ENCODE assay signal across 7 mouse cellular contexts in the genomic region with DNA sequence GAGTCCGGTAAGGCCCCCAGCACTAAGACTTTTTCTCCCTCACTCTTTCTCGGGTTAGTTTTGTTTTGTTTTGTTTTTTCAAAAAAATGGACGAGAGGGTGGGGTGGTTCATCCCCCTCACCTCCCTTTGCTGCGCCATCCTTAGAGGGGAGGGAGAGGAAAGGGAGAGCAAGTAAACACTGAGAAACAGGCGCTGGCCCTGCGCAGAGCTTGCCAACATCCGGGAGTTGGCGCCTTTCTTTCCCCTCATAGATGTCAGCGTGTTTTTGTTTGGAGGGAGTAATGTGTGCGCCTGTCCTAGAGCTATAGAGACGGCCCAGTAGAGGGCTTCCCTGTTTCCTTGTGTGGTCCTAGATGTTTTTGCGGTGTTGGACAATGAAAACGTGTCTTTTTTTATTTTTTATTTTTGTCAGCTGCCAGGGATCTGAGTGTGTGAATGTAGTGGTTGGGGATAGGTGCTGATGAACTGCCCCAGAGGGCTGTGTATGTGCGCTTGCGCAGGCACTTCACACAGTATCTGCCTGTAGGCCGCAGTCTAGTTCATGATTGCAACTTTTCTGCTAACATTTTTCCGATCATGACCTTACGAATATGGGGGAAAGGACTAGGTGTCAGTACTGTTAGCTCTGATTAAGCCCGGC. TPM values are rescaled to one million over a fixed set of nuclear protein-coding genes. Genes with fewer than 3 reads are reported as not detected.
A peak's percentile ranks its signal among the peaks of the same experiment; 100 is the strongest.
DNase-seq lines count a peak whose midpoint lies in the region; ATAC-seq and TF ChIP-seq lines count a peak whose summit lies in the region.

No protein-coding gene starts in this region.

- intact Hi-C loops in left cerebral cortex, postnatal 4 days (cut with DNase I) = no loop called here

- peaks cover 26% of the 10 kb centered on the region for H3K36me3 ChIP-seq in embryonic facial prominence, embryonic 10.5 days (replicated peaks)
- H3K36me3 ChIP-seq in intestine, postnatal 0 days (ENCODE audit: control insufficient read depth, insufficient read depth) = no peaks in the 10 kb centered on the region
- H3K36me3 ChIP-seq in midbrain, embryonic 11.5 days (ENCODE audit: control insufficient read depth, insufficient read depth, low read length) = no peaks in the 10 kb centered on the region

- ATAC-seq in intestine, postnatal 0 days = peak; percentile 52
- ATAC-seq in midbrain, embryonic 11.5 days (ENCODE audit: low FRiP score) = peak; percentile 67

- no peaks in the 10 kb centered on the region for H3K9me3 ChIP-seq in embryonic facial prominence, embryonic 10.5 days
- no peaks in the 10 kb centered on the region for H3K9me3 ChIP-seq in intestine, postnatal 0 days (ENCODE audit: control insufficient read depth)
- H3K9me3 ChIP-seq in midbrain, embryonic 11.5 days (ENCODE audit: control insufficient read depth, low read length) = no peaks in the 10 kb centered on the region

- H3K4me3 ChIP-seq in embryonic facial prominence, embryonic 10.5 days = peak overlapping the region; percentile 70
- H3K4me3 ChIP-seq in intestine, postnatal 0 days (ENCODE audit: low read depth, low read length) = peak overlapping the region; percentile 71
- H3K4me3 ChIP-seq in midbrain, embryonic 11.5 days (ENCODE audit: low read depth, low read length) = peak overlapping the region; percentile 77

- peaks cover 65% of the 10 kb centered on the region for H3K4me1 ChIP-seq in embryonic facial prominence, embryonic 10.5 days
- H3K4me1 ChIP-seq in intestine, postnatal 0 days (replicated peaks; ENCODE audit: control insufficient read depth, insufficient read depth, low read length) = peaks cover 14% of the 10 kb centered on the region; the same call in 1 of the 2 replicates
- peaks cover 17% of the 10 kb centered on the region for H3K4me1 ChIP-seq in midbrain, embryonic 11.5 days (ENCODE audit: control insufficient read depth, insufficient read depth, low read length)

- H3K27me3 ChIP-seq in embryonic facial prominence, embryonic 10.5 days (replicated peaks; ENCODE audit: low read depth, poor library complexity, severe bottlenecking) = no peaks in the 10 kb centered on the region
- H3K27me3 ChIP-seq in intestine, postnatal 0 days (replicated peaks; ENCODE audit: control insufficient read depth, insufficient read depth, low read length) = no peaks in the 10 kb centered on the region
- no peaks in the 10 kb centered on the region for H3K27me3 ChIP-seq in midbrain, embryonic 11.5 days (ENCODE audit: control insufficient read depth, insufficient read depth, low read length)

- H3K9ac ChIP-seq in intestine, postnatal 0 days (ENCODE audit: low read depth, low read length) = peak overlapping the region; percentile 74
- H3K9ac ChIP-seq in midbrain, embryonic 11.5 days (ENCODE audit: low read length) = peak overlapping the region; percentile 94

- 8% methylated on average over 19 of the region's 19 CpGs for WGBS in embryonic facial prominence, embryonic 10.5 days
- 1% methylated on average over 19 of the region's 19 CpGs for WGBS in intestine, postnatal 0 days
- WGBS in midbrain, embryonic 11.5 days = 7% methylated on average over 19 of the region's 19 CpGs

- DNase-seq in adrenal gland, postnatal 10 days = peak; percentile 81
- DNase-seq in embryonic facial prominence, embryonic 10.5 days (ENCODE audit: low spot score) = peak; percentile 70
- DNase-seq in gonadal fat pad, adult 2 months (ENCODE audit: low read depth) = peak; percentile 37
- peak; percentile 88 for DNase-seq in left cerebral cortex, postnatal 4 days
- peak; percentile 98 for DNase-seq in midbrain, embryonic 11.5 days (ENCODE audit: low spot score, missing footprints)
- peak; percentile 69 for DNase-seq in skeletal muscle tissue, adult 2 months (ENCODE audit: low read depth, low spot score)

- H3K27ac ChIP-seq in embryonic facial prominence, embryonic 10.5 days (replicated peaks) = peak overlapping the region; percentile 99
- H3K27ac ChIP-seq in intestine, postnatal 0 days (ENCODE audit: low read depth, low read length) = peak overlapping the region; percentile 99
- peak overlapping the region; percentile 100 for H3K27ac ChIP-seq in midbrain, embryonic 11.5 days (ENCODE audit: low read depth, low read length)

- peak overlapping the region; percentile 88 for H3K4me2 ChIP-seq in intestine, postnatal 0 days (replicated peaks; ENCODE audit: low read depth)
- peak overlapping the region; percentile 70 for H3K4me2 ChIP-seq in midbrain, embryonic 11.5 days

- TF ChIP-seq CTCF in intestine, postnatal 0 days (IDR thresholded peaks at IDR 0.05; ENCODE audit: low read depth) = peak; percentile 18; the same call in 1 of the 2 replicates

RNA-seq across cellular contexts. Expression of gene Numa1, which starts 37.0 kb away (rescaled TPM):
- total RNA-seq in adrenal gland, postnatal 10 days (2021) = 100 to 1,000 TPM; 117 to 151 TPM
- polyA plus RNA-seq in embryonic facial prominence, embryonic 10.5 days (2016; fragmentation: Nextera tagmentation; extraction: Ambion mirVana) = 110 and 113 TPM in 2 replicates
- polyA plus RNA-seq in gonadal fat pad, adult 2 months (2012; rRNA removed) = 71.4 and 81.8 TPM in 2 replicates
- 17.0 and 19.2 TPM in 2 replicates for polyA plus RNA-seq in intestine, postnatal 0 days (2015; fragmentation: Nextera tagmentation; extraction: Ambion mirVana)
- total RNA-seq in left cerebral cortex, postnatal 4 days (2021) = 10 to 100 TPM; 83.3 to 89.6 TPM
- polyA plus RNA-seq in midbrain, embryonic 11.5 days (2014; fragmentation: Nextera tagmentation; extraction: Ambion mirVana) = 91.7 and 94.9 TPM in 2 replicates

RNA-seq across cellular contexts. Expression of gene Lrrc51, which starts 37.2 kb away (rescaled TPM):
- total RNA-seq in adrenal gland, postnatal 10 days (2021) = 1 to 10 TPM; 8.4 TPM
- 9.4 and 9.7 TPM in 2 replicates for polyA plus RNA-seq in embryonic facial prominence, embryonic 10.5 days (2016; fragmentation: Nextera tagmentation; extraction: Ambion mirVana)
- polyA plus RNA-seq in gonadal fat pad, adult 2 months (2012; rRNA removed) = 53.1 and 61.5 TPM in 2 replicates
- polyA plus RNA-seq in intestine, postnatal 0 days (2015; fragmentation: Nextera tagmentation; extraction: Ambion mirVana) = 3.1 and 3.6 TPM in 2 replicates
- 1 to 10 TPM; 2.8 to 2.9 TPM for total RNA-seq in left cerebral cortex, postnatal 4 days (2021)
- 8.3 and 10.2 TPM in 2 replicates for polyA plus RNA-seq in midbrain, embryonic 11.5 days (2014; fragmentation: Nextera tagmentation; extraction: Ambion mirVana)

RNA-seq across cellular contexts. Expression of gene Il18bp, which starts 47.5 kb away (rescaled TPM):
- total RNA-seq in adrenal gland, postnatal 10 days (2021) = 1 to 10 TPM; 5.4 to 6.3 TPM
- 3.0 and 3.4 TPM in 2 replicates for polyA plus RNA-seq in embryonic facial prominence, embryonic 10.5 days (2016; fragmentation: Nextera tagmentation; extraction: Ambion mirVana)
- polyA plus RNA-seq in gonadal fat pad, adult 2 months (2012; rRNA removed) = 13.5 and 19.7 TPM in 2 replicates
- polyA plus RNA-seq in intestine, postnatal 0 days (2015; fragmentation: Nextera tagmentation; extraction: Ambion mirVana) = 5.2 and 5.8 TPM in 2 replicates
- total RNA-seq in left cerebral cortex, postnatal 4 days (2021) = 10 to 100 TPM; 14.0 to 18.9 TPM
- 2.3 and 3.4 TPM in 2 replicates for polyA plus RNA-seq in midbrain, embryonic 11.5 days (2014; fragmentation: Nextera tagmentation; extraction: Ambion mirVana)

Comparison
In these comparisons a context has a peak if more than half of its experiments do, and no peak if none do; other contexts are left out.
1. Peak in every context shown above with its lines: DNase-seq, ATAC-seq, H3K4me3 ChIP-seq and H3K27ac ChIP-seq.
2. DNase-seq: peak in every context shown above with its lines; median percentile 98 in midbrain, embryonic 11.5 days; 88 in left cerebral cortex, postnatal 4 days; 81 in adrenal gland, postnatal 10 days; 70 in embryonic facial prominence, embryonic 10.5 days; 69 in skeletal muscle tissue, adult 2 months; 37 in gonadal fat pad, adult 2 months.